Mouse (Mus musculus) thymus, adult 2 months (tissue): ENCODE measurements around the gene Nrcam. TPM values are rescaled to one million over a fixed set of nuclear protein-coding genes. Genes with fewer than 3 reads are reported as not detected.

ENCODE experiments used
- DNase-seq: peaks from one replicate; pipeline ENCODE4 v3.0.0; 2021
- H3K27ac ChIP-seq: fragments of 200-500 bp; 2 replicates; pipeline ENCODE4 v1.5.1; 2012; ENCODE audit warnings: low read length, control low read depth; ENCODE audit not compliant: control insufficient read depth, insufficient read depth
- H3K27me3 ChIP-seq: fragments of 200-500 bp; 2 replicates; pipeline ENCODE4 v1.6.1; 2012; ENCODE audit warnings: mild to moderate bottlenecking, low read length, moderate library complexity, mixed read lengths; ENCODE audit not compliant: control insufficient read depth, insufficient read depth
- H3K36me3 ChIP-seq: fragments of 200-500 bp; 2 replicates; pipeline ENCODE4 v1.6.1; 2012; ENCODE audit warnings: mild to moderate bottlenecking, low read length, moderate library complexity; ENCODE audit not compliant: control insufficient read depth, insufficient read depth
- H3K4me1 ChIP-seq: fragments of 200-500 bp; replicated peaks from 2 replicates; pipeline ENCODE4 v1.6.1; 2012; ENCODE audit warnings: low read length; ENCODE audit not compliant: control insufficient read depth, insufficient read depth
- H3K4me3 ChIP-seq: fragments of 200-500 bp; 2 replicates; pipeline ENCODE4 v1.5.1; 2012; ENCODE audit warnings: mild to moderate bottlenecking, low read length, control low read depth, moderate library complexity; ENCODE audit not compliant: control insufficient read depth, insufficient read depth
- CTCF ChIP-seq: fragments of 200-500 bp; IDR thresholded peaks from 2 replicates; pipeline ENCODE4 v1.5.1; 2012; ENCODE audit warnings: mild to moderate bottlenecking, control low read depth, low read length, moderate library complexity, borderline replicate concordance; ENCODE audit not compliant: control insufficient read depth, poor library complexity, insufficient read depth; ENCODE audit errors: extremely low read depth
- POLR2A ChIP-seq: fragments of 200-500 bp; IDR thresholded peaks from 2 replicates; pipeline ENCODE4 v1.6.1; 2012; ENCODE audit warnings: mild to moderate bottlenecking, low read length, control low read depth, moderate library complexity; ENCODE audit not compliant: control insufficient read depth, poor library complexity, insufficient read depth; ENCODE audit errors: extremely low read depth
- WGBS: fragments of 180-500 bp; shearing (Covaris S2); methylation state at CpG from one replicate; pipeline ENCODE4 v1.1.7; 2018; 5-methylcytosine and 5-hydroxymethylcytosine counted together
- polyA plus RNA-seq: library from polyadenylated mRNA; depleted of rRNA; stranded (reverse); fragments of >200 nt; gene quantifications from 2 replicates; pipeline ENCODE4 v1.2.3, GENCODE M21; 2012

Gene Nrcam
- polyA plus RNA-seq, 1 experiment, result 0.97 TPM

- TF ChIP-seq POLR2A (no peak), CTCF (no peak)
- Histone ChIP-seq H3K36me3 (no peaks in the 10 kb centered on the region), H3K27me3 (no peaks in the 10 kb centered on the region), H3K4me1 (no peaks in the 10 kb centered on the region), H3K27ac (no peak overlapping the region), H3K4me3 (no peak overlapping the region)
- WGBS, result 90% methylated on average over 19 of the region's 19 CpGs
- no peak for DNase-seq
Measured at GRCm38 (mm10) chr12:44532337-44533113, 203.8 kb downstream of the Nrcam start.

GRCm38 (mm10) chr12:44534100-44534633 is 205.5 kb downstream of the Nrcam start:
- DNase-seq, result no peak
- WGBS, result 94% methylated on average over 7 of the region's 7 CpGs
- Histone ChIP-seq H3K27ac (no peak overlapping the region), H3K4me3 (no peak overlapping the region), H3K27me3 (no peaks in the 10 kb centered on the region), H3K4me1 (no peaks in the 10 kb centered on the region), H3K36me3 (no peaks in the 10 kb centered on the region)
- TF ChIP-seq CTCF (no peak), POLR2A (no peak)

- WGBS, result 43% methylated on average over 5 of the region's 5 CpGs
Measured at GRCm38 (mm10) chr12:44535623-44536022, 206.9 kb downstream of the Nrcam start.

GRCm38 (mm10) chr12:44547721-44548369 is 219.2 kb downstream of the Nrcam start:
- H3K4me3 ChIP-seq, result no peak overlapping the region
- no peak overlapping the region for H3K27ac ChIP-seq
- H3K4me1 ChIP-seq, result no peaks in the 10 kb centered on the region
- no peaks in the 10 kb centered on the region for H3K36me3 ChIP-seq
- DNase-seq, result peak; percentile 27
- WGBS, result 66% methylated on average over 8 of the region's 8 CpGs
- H3K27me3 ChIP-seq, result no peaks in the 10 kb centered on the region
- TF ChIP-seq CTCF (no peak), POLR2A (no peak)

More at GRCm38 (mm10) chr12:44535623-44536022, 206.9 kb downstream of the Nrcam start:
- H3K27ac ChIP-seq, result no peak overlapping the region
- no peaks in the 10 kb centered on the region for H3K27me3 ChIP-seq
- no peaks in the 10 kb centered on the region for H3K4me1 ChIP-seq
- no peak for TF ChIP-seq POLR2A
- TF ChIP-seq CTCF, result no peak
- no peaks in the 10 kb centered on the region for H3K36me3 ChIP-seq
- no peak overlapping the region for H3K4me3 ChIP-seq
- DNase-seq, result no peak

GRCm38 (mm10) chr12:44548465-44548864 is 219.8 kb downstream of the Nrcam start:
- H3K36me3 ChIP-seq, result no peaks in the 10 kb centered on the region
- TF ChIP-seq POLR2A (no peak), CTCF (no peak)
- H3K4me3 ChIP-seq, result no peak overlapping the region
- WGBS, result 64% methylated on average over 9 of the region's 9 CpGs
- DNase-seq, result no peak
- no peaks in the 10 kb centered on the region for H3K4me1 ChIP-seq
- H3K27me3 ChIP-seq, result no peaks in the 10 kb centered on the region
- H3K27ac ChIP-seq, result no peak overlapping the region

GRCm38 (mm10) chr12:44551614-44552013 is 222.9 kb downstream of the Nrcam start:
- H3K36me3 ChIP-seq, result no peaks in the 10 kb centered on the region
- no peak overlapping the region for H3K4me3 ChIP-seq
- H3K27me3 ChIP-seq, result no peaks in the 10 kb centered on the region
- TF ChIP-seq POLR2A (no peak), CTCF (no peak)
- no peak overlapping the region for H3K27ac ChIP-seq
- DNase-seq, result no peak
- H3K4me1 ChIP-seq, result no peaks in the 10 kb centered on the region

- WGBS, result 83% methylated on average over 2 of the region's 2 CpGs
- DNase-seq, result no peak
- H3K4me3 ChIP-seq, result no peak overlapping the region
- H3K27me3 ChIP-seq, result no peaks in the 10 kb centered on the region
- TF ChIP-seq CTCF (no peak), POLR2A (no peak)
- no peaks in the 10 kb centered on the region for H3K36me3 ChIP-seq
- H3K27ac ChIP-seq, result no peak overlapping the region
- H3K4me1 ChIP-seq, result no peaks in the 10 kb centered on the region
Measured at GRCm38 (mm10) chr12:44554051-44554450, 225.4 kb downstream of the Nrcam start.
